In the genomic region with DNA sequence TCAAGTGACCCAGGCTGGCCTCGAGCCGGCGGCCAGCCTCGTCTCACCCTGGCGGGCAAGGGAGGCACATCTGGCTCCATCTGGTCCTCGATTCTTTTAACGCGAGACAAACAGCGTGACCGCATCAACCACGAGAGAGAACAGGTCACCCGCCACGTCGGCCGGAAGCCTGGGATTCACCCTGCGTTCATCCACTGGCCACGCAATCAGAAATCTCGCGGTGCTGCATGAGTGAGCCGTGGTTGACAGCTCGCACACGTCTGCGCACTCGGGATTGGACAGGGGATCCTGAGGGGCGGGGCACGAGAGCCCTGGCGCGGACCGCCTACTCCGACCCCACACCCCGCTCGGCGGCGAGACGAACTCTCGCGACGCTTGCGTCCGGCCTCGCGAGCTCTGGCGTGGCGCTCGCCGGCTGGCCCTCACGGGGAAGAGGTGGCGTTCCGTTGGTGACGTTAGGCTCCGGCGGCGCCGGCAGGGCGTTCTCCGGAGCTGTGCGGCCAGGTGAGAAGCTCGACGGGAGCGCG, we compare ENCODE assay signal across 8 mouse cellular contexts. TPM values are rescaled to one million over a fixed set of nuclear protein-coding genes. Genes with fewer than 3 reads are reported as not detected.
DNase-seq lines count a peak whose midpoint lies in the region; ATAC-seq and TF ChIP-seq lines count a peak whose summit lies in the region.

A gene (plus strand): TSS at position 378 of the 527 bp plus-strand sequence.

- H3K9ac ChIP-seq in heart, embryonic 15.5 days = peak within 1 kb of the TSS; percentile 98
- H3K9ac ChIP-seq in liver, embryonic 14.5 days (replicated peaks) = peak within 1 kb of the TSS; percentile 88
- peak within 1 kb of the TSS; percentile 96 for H3K9ac ChIP-seq in neural tube, embryonic 11.5 days (ENCODE audit: low read length)
- peak within 1 kb of the TSS; percentile 98 for H3K9ac ChIP-seq in stomach, postnatal 0 days (ENCODE audit: low read length)

- TF ChIP-seq EP300 in liver, embryonic 14.5 days (IDR thresholded peaks at IDR 0.05; ENCODE audit: low read depth) = no peak; the same call in 1 of the 2 replicates
- peak; percentile 96 for TF ChIP-seq EP300 in stomach, postnatal 0 days (optimal IDR thresholded peaks at IDR 0.05)

- H3K4me3 ChIP-seq in forebrain, embryonic 10.5 days = peak within 1 kb of the TSS; percentile 96
- H3K4me3 ChIP-seq in heart, embryonic 15.5 days = peak within 1 kb of the TSS; percentile 95
- peak within 1 kb of the TSS; percentile 90 to 91 for H3K4me3 ChIP-seq in liver, embryonic 14.5 days (ENCODE audit: insufficient read depth in 1 of 2, low read depth in 2 of 2, low read length in 2 of 2)
- peak within 1 kb of the TSS; percentile 97 for H3K4me3 ChIP-seq in neural tube, embryonic 11.5 days (ENCODE audit: low read depth, low read length)
- peak within 1 kb of the TSS; percentile 88 for H3K4me3 ChIP-seq in stomach, postnatal 0 days (ENCODE audit: low read depth, low read length)

- no peaks in the 10 kb centered on the region for H3K27me3 ChIP-seq in forebrain, embryonic 10.5 days (ENCODE audit: poor library complexity, severe bottlenecking)
- H3K27me3 ChIP-seq in heart, embryonic 15.5 days = no peaks in the 10 kb centered on the region
- no peaks in the 10 kb centered on the region for H3K27me3 ChIP-seq in liver, embryonic 14.5 days (ENCODE audit: control insufficient read depth, insufficient read depth, low read length)
- no peaks in the 10 kb centered on the region for H3K27me3 ChIP-seq in neural tube, embryonic 11.5 days (ENCODE audit: control insufficient read depth, insufficient read depth, low read length)
- no peaks in the 10 kb centered on the region for H3K27me3 ChIP-seq in stomach, postnatal 0 days (ENCODE audit: control insufficient read depth, insufficient read depth, low read length)

- TF ChIP-seq CTCF in liver, embryonic 14.5 days (IDR thresholded peaks at IDR 0.05; ENCODE audit: low read depth) = peak; percentile 35
- TF ChIP-seq CTCF in stomach, postnatal 0 days (IDR thresholded peaks at IDR 0.05; ENCODE audit: low read depth) = peak; percentile 48

- WGBS in forebrain, embryonic 10.5 days = under 1% methylated on average over 61 of the region's 61 CpGs
- under 1% methylated on average over 57 of the region's 61 CpGs for WGBS in heart, embryonic 15.5 days
- WGBS in liver, embryonic 14.5 days (ENCODE audit: insufficient replicate concordance) = 0% methylated on average over 54 of the region's 61 CpGs
- WGBS in neural tube, embryonic 11.5 days = under 1% methylated on average over 56 of the region's 61 CpGs
- WGBS in stomach, postnatal 0 days = 0% methylated on average over 56 of the region's 61 CpGs

- peak within 1 kb of the TSS; percentile 75 for H3K4me2 ChIP-seq in heart, embryonic 15.5 days
- H3K4me2 ChIP-seq in liver, embryonic 14.5 days (ENCODE audit: low read depth) = peak within 1 kb of the TSS; percentile 99
- peak within 1 kb of the TSS; percentile 61 for H3K4me2 ChIP-seq in neural tube, embryonic 11.5 days (ENCODE audit: low read depth)
- H3K4me2 ChIP-seq in stomach, postnatal 0 days (replicated peaks; ENCODE audit: low read depth) = peak within 1 kb of the TSS; percentile 65

- peak; percentile 99 for ATAC-seq in heart, embryonic 15.5 days (replicated peaks; ENCODE audit: insufficient number of reproducible peaks, insufficient read depth, low FRiP score, low read depth)
- ATAC-seq in liver, embryonic 14.5 days (ENCODE audit: insufficient read depth) = peak; percentile 97
- peak; percentile 99 for ATAC-seq in neural tube, embryonic 11.5 days (ENCODE audit: insufficient read depth, low FRiP score, low TSS enrichment)
- peak; percentile 99 for ATAC-seq in stomach, postnatal 0 days (ENCODE audit: low FRiP score, low TSS enrichment)

- peaks cover 4% of the 10 kb centered on the region for H3K36me3 ChIP-seq in forebrain, embryonic 10.5 days (replicated peaks)
- H3K36me3 ChIP-seq in heart, embryonic 15.5 days = peaks cover 7% of the 10 kb centered on the region; the same call in 1 of the 2 replicates
- H3K36me3 ChIP-seq in liver, embryonic 14.5 days (replicated peaks; ENCODE audit: control insufficient read depth, insufficient read depth, low read depth) = no peaks in the 10 kb centered on the region
- H3K36me3 ChIP-seq in neural tube, embryonic 11.5 days (ENCODE audit: control insufficient read depth, insufficient read depth, low read length) = no peaks in the 10 kb centered on the region
- H3K36me3 ChIP-seq in stomach, postnatal 0 days (ENCODE audit: control insufficient read depth, insufficient read depth, low read length) = no peaks in the 10 kb centered on the region

- H3K9me3 ChIP-seq in forebrain, embryonic 10.5 days = no peaks in the 10 kb centered on the region
- no peaks in the 10 kb centered on the region; the same call in 1 of the 2 replicates for H3K9me3 ChIP-seq in heart, embryonic 15.5 days (replicated peaks)
- no peaks in the 10 kb centered on the region for H3K9me3 ChIP-seq in liver, embryonic 14.5 days (ENCODE audit: control insufficient read depth, low read length)
- H3K9me3 ChIP-seq in neural tube, embryonic 11.5 days (ENCODE audit: control insufficient read depth, low read length) = no peaks in the 10 kb centered on the region
- 0 out of 2 replicates have a peak, but pooled peaks cover 3% of the 10 kb centered on the region for H3K9me3 ChIP-seq in stomach, postnatal 0 days (ENCODE audit: control insufficient read depth, low read length)

- peaks cover 24% of the 10 kb centered on the region for H3K4me1 ChIP-seq in forebrain, embryonic 10.5 days
- H3K4me1 ChIP-seq in heart, embryonic 15.5 days (replicated peaks) = peaks cover 17% of the 10 kb centered on the region
- H3K4me1 ChIP-seq in liver, embryonic 14.5 days (replicated peaks; ENCODE audit: control insufficient read depth in 2 of 2, insufficient read depth in 2 of 2, low read length in 1 of 2) = peaks cover 4 to 16% of the 10 kb centered on the region in 2 experiments
- H3K4me1 ChIP-seq in neural tube, embryonic 11.5 days (ENCODE audit: control insufficient read depth, insufficient read depth, low read length) = peaks cover 4% of the 10 kb centered on the region; the same call in 1 of the 2 replicates
- H3K4me1 ChIP-seq in stomach, postnatal 0 days (replicated peaks; ENCODE audit: control insufficient read depth, insufficient read depth) = no peaks in the 10 kb centered on the region

- DNase-seq in CD8-positive naive resting alpha-beta T cell, adult 2 months (ENCODE audit: low read depth in 2 of 2, low spot score in 2 of 2) = peak; percentile 92 to 93
- peak; percentile 95 for DNase-seq in c-Kit-positive CD71-negative TER-119-negative erythroid progenitor cells, embryonic 14.5 days (ENCODE audit: low read depth)
- peak; percentile 96 for DNase-seq in forebrain, embryonic 10.5 days (ENCODE audit: extremely low spot score, low spot score)
- peak; percentile 98 to 99 for DNase-seq in kidney, postnatal 25 days
- DNase-seq in liver, embryonic 14.5 days (ENCODE audit: low read depth in 3 of 3, low spot score in 3 of 3) = peak; percentile 97
- peak; percentile 99 for DNase-seq in neural tube, embryonic 11.5 days (ENCODE audit: low spot score)
- peak; percentile 99 for DNase-seq in stomach, postnatal 0 days (ENCODE audit: low spot score)

- peak within 1 kb of the TSS; percentile 96 for H3K27ac ChIP-seq in forebrain, embryonic 10.5 days
- peak within 1 kb of the TSS; percentile 98 for H3K27ac ChIP-seq in heart, embryonic 15.5 days
- H3K27ac ChIP-seq in liver, embryonic 14.5 days = peak within 1 kb of the TSS; percentile 84
- peak within 1 kb of the TSS; percentile 96 for H3K27ac ChIP-seq in neural tube, embryonic 11.5 days (ENCODE audit: low read depth, low read length)
- peak within 1 kb of the TSS; percentile 99 for H3K27ac ChIP-seq in stomach, postnatal 0 days (replicated peaks)

RNA-seq across cellular contexts. Expression of the gene that starts here (rescaled TPM):
- polyA plus RNA-seq in forebrain, embryonic 10.5 days (2016; fragmentation: Nextera tagmentation; extraction: Ambion mirVana) = 52.9 and 60.5 TPM in 2 replicates
- polyA plus RNA-seq in heart, embryonic 15.5 days (2015; fragmentation: Nextera tagmentation; extraction: Ambion mirVana) = 43.6 and 46.0 TPM in 2 replicates
- polyA plus RNA-seq in liver, embryonic 14.5 days (2012; rRNA removed) = 29.5 and 41.5 TPM in 2 replicates
- 18.5 and 24.0 TPM in 2 replicates for polyA plus RNA-seq in liver, embryonic 14.5 days (2014; fragmentation: Nextera tagmentation; extraction: Ambion mirVana)
- 56.9 and 61.7 TPM in 2 replicates for polyA plus RNA-seq in neural tube, embryonic 11.5 days (2014; fragmentation: Nextera tagmentation; extraction: Ambion mirVana)
- polyA plus RNA-seq in stomach, postnatal 0 days (2015; fragmentation: Nextera tagmentation; extraction: Ambion mirVana) = 27.7 and 32.0 TPM in 2 replicates

Comparison
In these comparisons a context has a peak if more than half of its experiments do, and no peak if none do; other contexts are left out.
1. Peak in every context shown above with its lines: DNase-seq, ATAC-seq, H3K4me3 ChIP-seq and H3K27ac ChIP-seq.